Mouse (Mus musculus) testis, postnatal 10 days (tissue): ENCODE measurements around the gene Fam71e1.

ENCODE experiments used
- DNase-seq: peaks from one replicate; pipeline ENCODE4 v3.0.0; 2021; ENCODE audit warnings: low spot score

Gene Fam71e1

GRCm38 (mm10) chr7:44471880-44472557 is 24.4 kb upstream of the Fam71e1 start:
- no peak for DNase-seq

GRCm38 (mm10) chr7:44472558-44472885 is 23.9 kb upstream of the Fam71e1 start:
- no peak for DNase-seq

DNA sequence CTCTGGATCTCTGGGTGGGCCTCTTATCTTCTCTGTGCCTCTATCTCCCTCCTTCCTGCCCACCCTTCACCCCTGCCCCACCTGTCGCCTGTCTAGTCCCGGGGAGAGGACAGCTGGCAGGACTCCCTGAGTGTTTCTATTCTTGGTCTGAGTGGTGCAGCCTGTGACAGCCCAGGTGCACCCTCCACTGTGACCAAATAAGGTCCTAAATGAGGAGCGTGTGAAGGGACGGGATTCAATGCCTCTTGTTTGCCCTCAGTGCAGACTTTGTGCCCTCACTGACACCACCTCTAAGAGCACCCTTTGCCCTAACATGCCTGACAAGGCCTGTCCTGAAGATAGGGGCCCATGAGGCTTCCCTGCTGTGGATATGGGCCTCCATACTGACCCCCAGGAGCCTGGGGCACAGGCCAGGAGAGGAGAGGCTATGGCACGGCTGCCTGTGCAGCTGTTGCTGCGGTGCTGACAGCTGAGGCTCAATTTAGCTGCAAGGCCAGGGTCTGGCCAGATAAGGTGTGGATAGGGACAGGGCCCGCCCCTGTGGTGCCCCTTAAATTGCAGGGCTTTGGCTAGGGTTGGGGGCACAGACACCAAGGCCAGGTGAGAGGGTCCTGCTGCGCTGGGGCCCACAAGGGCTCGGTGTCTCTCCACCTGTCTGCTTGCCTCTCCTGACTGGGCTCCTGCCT is 23.3 kb upstream of the Fam71e1 start:
- peak; percentile 41 for DNase-seq

- DNase-seq, result peak; percentile 78
These were observed 22.0 kb upstream of the Fam71e1 start for GRCm38 (mm10) chr7:44474419-44474818.

DNA sequence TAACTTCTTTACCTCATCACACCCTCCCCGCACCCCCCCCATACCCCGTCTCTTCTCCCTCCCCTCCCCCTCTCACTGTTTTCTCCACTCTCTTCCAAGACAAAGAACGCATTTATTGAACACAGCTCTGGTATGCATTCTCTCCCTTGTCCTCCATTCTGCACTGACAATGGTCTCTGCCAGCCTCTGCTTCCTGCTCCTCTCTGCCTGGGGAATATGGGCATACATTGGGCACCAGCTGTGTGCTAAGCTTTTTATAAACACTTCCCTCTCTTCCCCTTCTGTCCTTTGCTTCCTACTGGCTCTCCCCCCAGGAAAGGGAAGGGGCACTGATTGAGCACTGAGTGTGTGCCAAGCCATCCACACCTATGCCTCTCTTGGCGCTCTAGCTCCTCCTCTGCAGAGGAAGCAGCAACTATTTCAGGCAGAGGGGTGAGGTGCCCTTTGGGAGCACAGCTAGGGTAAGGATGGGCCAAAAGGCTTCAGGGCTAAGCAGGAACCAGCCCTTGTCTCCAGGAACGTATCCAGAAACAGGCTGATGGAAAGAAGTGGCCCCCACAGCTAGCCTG is 21.3 kb upstream of the Fam71e1 start:
- DNase-seq, result peak; percentile 34

DNA sequence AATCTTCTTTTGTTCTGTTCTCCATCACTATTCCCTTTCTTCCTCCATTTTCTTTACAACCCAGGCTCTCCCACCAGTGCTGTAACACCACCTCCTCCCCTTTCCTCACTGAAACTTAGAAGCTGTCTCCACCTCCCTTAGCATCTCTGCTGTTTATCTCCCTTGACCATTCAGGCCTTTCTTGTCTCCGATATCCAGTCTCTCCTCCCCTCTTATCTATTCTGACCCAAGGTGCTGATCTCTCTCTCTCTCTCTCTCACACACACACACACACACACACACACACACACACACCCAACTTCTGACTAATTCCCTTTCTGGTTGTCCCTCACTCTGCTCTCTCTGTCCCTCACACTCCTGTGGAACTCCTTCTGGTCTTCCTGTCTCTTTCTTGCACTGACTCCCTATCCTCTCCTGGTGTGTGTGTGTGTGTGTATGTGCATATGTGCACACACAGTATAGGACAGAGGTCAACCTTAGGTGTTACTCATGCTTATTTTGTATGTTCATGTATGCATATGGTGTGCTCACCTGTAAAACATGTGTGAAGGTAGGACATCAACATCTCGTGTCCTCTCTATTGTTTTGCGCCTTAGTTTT is 13.4 kb upstream of the Fam71e1 start:
- DNase-seq, result no peak

DNA sequence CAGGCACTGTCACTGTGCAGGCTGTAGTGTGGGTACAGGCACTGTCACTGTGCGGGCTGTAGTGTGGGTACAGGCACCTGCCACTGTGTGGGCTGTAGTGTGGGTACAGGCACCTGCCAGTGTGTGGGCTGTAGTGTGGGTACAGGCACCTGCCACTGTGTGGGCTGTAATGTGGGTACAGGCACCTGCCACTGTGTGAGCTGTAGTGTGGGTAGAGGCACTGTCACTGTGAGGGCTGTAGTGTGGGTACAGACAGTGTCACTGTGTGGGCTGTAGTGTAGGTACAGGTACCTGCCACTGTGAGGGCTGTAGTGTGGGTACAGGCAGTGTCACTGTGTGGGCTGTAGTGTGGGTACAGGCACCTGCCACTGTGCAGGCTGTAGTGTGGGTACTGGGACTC is 12.3 kb upstream of the Fam71e1 start:
- DNase-seq, result no peak

GRCm38 (mm10) chr7:44484841-44485571 is 11.4 kb upstream of the Fam71e1 start:
- DNase-seq, result peak; percentile 88

- DNase-seq, result peak; percentile 40
These were observed 10.7 kb upstream of the Fam71e1 start for GRCm38 (mm10) chr7:44485572-44486195.

- DNase-seq, result peak; percentile 34
These were observed 9.3 kb upstream of the Fam71e1 start for GRCm38 (mm10) chr7:44486927-44487575.

GRCm38 (mm10) chr7:44487936-44488335 is 8.4 kb upstream of the Fam71e1 start:
- no peak for DNase-seq

DNA sequence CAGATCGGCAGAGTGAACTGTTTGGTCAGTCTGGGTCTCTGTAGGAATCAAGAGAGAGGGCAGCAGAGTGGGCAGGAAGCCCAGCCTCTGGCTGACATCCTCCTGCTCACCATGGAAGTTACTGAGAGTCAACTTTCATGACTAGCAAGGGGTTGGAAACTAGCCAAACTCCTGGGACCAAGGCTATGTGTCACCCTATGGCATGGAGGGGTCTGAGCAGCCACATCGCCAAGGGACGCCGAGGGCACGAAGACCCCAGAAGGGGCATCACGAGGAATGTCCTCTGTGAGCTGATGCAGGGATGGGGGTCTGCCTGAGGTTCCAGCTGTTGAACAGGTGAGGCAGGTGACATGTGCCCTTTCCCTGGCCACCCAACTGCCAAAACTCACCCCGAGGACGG is 7.8 kb upstream of the Fam71e1 start:
- DNase-seq, result no peak

GRCm38 (mm10) chr7:44490281-44490680 is 6.1 kb upstream of the Fam71e1 start:
- DNase-seq, result peak; percentile 46

DNA sequence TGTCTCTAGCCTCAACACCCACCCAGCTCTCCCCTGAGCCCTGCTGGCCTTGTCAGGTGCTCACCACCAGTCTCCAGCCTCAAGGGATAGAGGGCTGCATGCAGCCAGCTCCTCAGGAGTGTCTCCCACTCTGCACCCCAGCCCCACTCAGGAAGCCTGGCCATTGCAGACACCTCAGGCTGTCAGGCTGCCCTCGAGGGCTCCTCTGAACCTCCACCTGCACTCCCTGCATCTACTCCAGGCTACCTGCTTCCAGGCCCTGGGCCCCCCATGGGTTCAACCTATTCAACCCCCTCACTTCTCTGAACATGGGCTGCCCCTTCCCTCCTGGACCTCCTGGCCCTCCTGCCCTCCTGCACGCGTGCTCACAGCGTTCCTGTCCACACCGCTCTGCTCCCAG is 5.0 kb upstream of the Fam71e1 start:
- peak; percentile 40 for DNase-seq

GRCm38 (mm10) chr7:44492166-44492826 is 4.1 kb upstream of the Fam71e1 start:
- DNase-seq, result peak; percentile 42

DNA sequence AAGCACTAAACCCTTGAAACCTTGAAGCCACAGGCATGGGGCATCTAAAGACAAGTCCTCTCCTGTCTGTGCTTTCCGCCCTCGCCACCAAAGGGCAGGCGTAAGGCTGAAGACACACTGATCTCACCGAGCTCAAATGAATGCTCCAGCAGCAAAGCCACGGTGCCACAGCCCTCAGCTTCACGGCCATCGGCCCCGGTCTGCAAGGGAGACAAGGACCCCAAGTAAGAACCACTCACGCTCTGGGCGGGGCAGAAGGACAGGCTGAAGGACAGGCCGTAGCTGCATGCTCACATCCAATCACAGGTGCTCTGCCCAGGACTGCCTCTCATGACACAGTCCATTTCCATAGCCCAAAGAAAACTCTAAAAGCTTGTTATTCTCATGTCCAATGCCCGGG is 1.7 kb upstream of the Fam71e1 start:
- DNase-seq, result peak; percentile 52

- DNase-seq, result peak; percentile 35
These were observed 1.3 kb upstream of the Fam71e1 start for GRCm38 (mm10) chr7:44495086-44495485.

GRCm38 (mm10) chr7:44496771-44497109 is 359 bp downstream of the Fam71e1 start:
- DNase-seq, result no peak

- peak; percentile 41 for DNase-seq
These were observed 1.1 kb downstream of the Fam71e1 start for GRCm38 (mm10) chr7:44497361-44498055.

DNA sequence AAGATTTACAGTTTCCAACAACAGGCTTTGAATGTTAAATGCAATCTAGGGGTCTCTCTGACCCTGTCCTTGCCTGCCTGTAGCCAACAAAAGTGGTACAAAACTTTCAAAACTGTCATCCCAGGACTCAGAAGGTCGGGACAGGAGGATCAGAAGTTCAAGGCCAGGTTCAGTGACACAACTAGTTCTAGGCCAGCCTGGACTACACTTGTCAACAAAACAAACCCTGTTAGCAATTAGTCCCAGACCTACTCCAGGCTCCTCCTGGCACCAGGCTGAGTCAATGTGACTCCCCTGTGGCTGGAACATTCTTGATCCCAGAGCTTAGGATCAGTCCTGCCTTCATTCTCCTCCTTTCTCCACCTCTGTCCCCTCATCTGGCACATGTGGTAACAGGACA is 2.5 kb downstream of the Fam71e1 start:
- DNase-seq, result peak; percentile 30
